In genomic region chr1:191317591-191318196, GRCm38 (mm10) we compare ENCODE assay signal across 8 mouse cellular contexts. TPM values are rescaled to one million over a fixed set of nuclear protein-coding genes. Genes with fewer than 3 reads are reported as not detected.
A peak's percentile ranks its signal among the peaks of the same experiment; 100 is the strongest.
DNase-seq lines count a peak whose midpoint lies in the region; ATAC-seq lines count a peak whose summit lies in the region.

TSS of gene Nenf (minus strand) at chr1:191318194.

- H3K36me3 ChIP-seq in heart, embryonic 12.5 days, result no peaks in the 10 kb centered on the region
- H3K36me3 ChIP-seq in kidney, embryonic 16.5 days (ENCODE audit: insufficient read depth, low read length), result no peaks in the 10 kb centered on the region
- H3K36me3 ChIP-seq in liver, embryonic 13.5 days, result no peaks in the 10 kb centered on the region
- H3K36me3 ChIP-seq in stomach, embryonic 16.5 days (ENCODE audit: control insufficient read depth, insufficient read depth, low read length), result no peaks in the 10 kb centered on the region

- H3K27me3 ChIP-seq in heart, embryonic 12.5 days (replicated peaks), result no peaks in the 10 kb centered on the region
- H3K27me3 ChIP-seq in kidney, embryonic 16.5 days (ENCODE audit: insufficient read depth, low read length), result no peaks in the 10 kb centered on the region
- H3K27me3 ChIP-seq in liver, embryonic 13.5 days, result no peaks in the 10 kb centered on the region
- H3K27me3 ChIP-seq in stomach, embryonic 16.5 days (ENCODE audit: control insufficient read depth, insufficient read depth, low read length), result no peaks in the 10 kb centered on the region

- peak; percentile 92 for ATAC-seq in erythroid progenitor cell, adult 5-6 weeks (replicated peaks; ENCODE audit: low FRiP score, poor library complexity, severe bottlenecking)
- ATAC-seq in heart, embryonic 12.5 days (ENCODE audit: insufficient number of reproducible peaks, low FRiP score), result peak; percentile 93
- peak; percentile 92 for ATAC-seq in kidney, embryonic 16.5 days (ENCODE audit: low FRiP score, low TSS enrichment)
- peak; percentile 98 for ATAC-seq in liver, embryonic 13.5 days (ENCODE audit: low read depth)
- peak; percentile 93 for ATAC-seq in stomach, embryonic 16.5 days (ENCODE audit: insufficient read depth, low FRiP score)

- peak within 1 kb of the TSS; percentile 85 for H3K4me2 ChIP-seq in heart, embryonic 12.5 days
- peak within 1 kb of the TSS; percentile 77 for H3K4me2 ChIP-seq in kidney, embryonic 16.5 days (replicated peaks; ENCODE audit: low read depth, low read length)
- peak within 1 kb of the TSS; percentile 88 for H3K4me2 ChIP-seq in liver, embryonic 13.5 days
- H3K4me2 ChIP-seq in stomach, embryonic 16.5 days (ENCODE audit: low read depth, low read length), result peak within 1 kb of the TSS; percentile 62

- H3K4me1 ChIP-seq in heart, embryonic 12.5 days (replicated peaks), result peaks cover 24% of the 10 kb centered on the region
- H3K4me1 ChIP-seq in kidney, embryonic 16.5 days (ENCODE audit: insufficient read depth, low read length), result peaks cover 11% of the 10 kb centered on the region
- peaks cover 40% of the 10 kb centered on the region for H3K4me1 ChIP-seq in liver, embryonic 13.5 days (replicated peaks)
- peaks cover 6% of the 10 kb centered on the region; the same call in 1 of the 2 replicates for H3K4me1 ChIP-seq in stomach, embryonic 16.5 days (ENCODE audit: control insufficient read depth, insufficient read depth, low read length)

- 2% methylated on average over 52 of the region's 54 CpGs for WGBS in heart, embryonic 12.5 days
- under 1% methylated on average over 52 of the region's 54 CpGs for WGBS in kidney, embryonic 16.5 days
- WGBS in liver, embryonic 13.5 days (ENCODE audit: insufficient replicate concordance), result under 1% methylated on average over 49 of the region's 54 CpGs
- WGBS in stomach, embryonic 16.5 days, result under 1% methylated on average over 52 of the region's 54 CpGs

- DNase-seq in CD8-positive naive resting alpha-beta T cell, adult 2 months (ENCODE audit: low read depth in 2 of 2, low spot score in 2 of 2), result peak; percentile 58 to 68
- peak; percentile 75 for DNase-seq in c-Kit-negative CD71-positive TER-119-positive erythroid progenitor cells, embryonic 14.5 days (ENCODE audit: low read depth, low spot score)
- DNase-seq in liver, embryonic 13.5 days, result peak; percentile 84
- DNase-seq in neural tube, embryonic 10.5 days (ENCODE audit: extremely low spot score, low spot score), result peak; percentile 78

- peak within 1 kb of the TSS; percentile 83 for H3K9ac ChIP-seq in heart, embryonic 12.5 days
- peak within 1 kb of the TSS; percentile 98 for H3K9ac ChIP-seq in kidney, embryonic 16.5 days (replicated peaks; ENCODE audit: low read length)
- peak within 1 kb of the TSS; percentile 88 for H3K9ac ChIP-seq in liver, embryonic 13.5 days
- peak within 1 kb of the TSS; percentile 97 for H3K9ac ChIP-seq in stomach, embryonic 16.5 days (ENCODE audit: low read length)

- H3K9me3 ChIP-seq in heart, embryonic 12.5 days (replicated peaks), result no peaks in the 10 kb centered on the region
- H3K9me3 ChIP-seq in kidney, embryonic 16.5 days (ENCODE audit: low read length), result no peaks in the 10 kb centered on the region
- no peaks in the 10 kb centered on the region for H3K9me3 ChIP-seq in liver, embryonic 13.5 days (replicated peaks)
- no peaks in the 10 kb centered on the region for H3K9me3 ChIP-seq in stomach, embryonic 16.5 days (replicated peaks; ENCODE audit: control insufficient read depth, low read length)

- peak within 1 kb of the TSS; percentile 80 for H3K4me3 ChIP-seq in heart, embryonic 12.5 days
- H3K4me3 ChIP-seq in kidney, embryonic 16.5 days (ENCODE audit: low read length), result peak within 1 kb of the TSS; percentile 80
- H3K4me3 ChIP-seq in liver, embryonic 13.5 days (replicated peaks), result peak within 1 kb of the TSS; percentile 79
- peak within 1 kb of the TSS; percentile 73 for H3K4me3 ChIP-seq in stomach, embryonic 16.5 days (replicated peaks; ENCODE audit: low read length)

- peak within 1 kb of the TSS; percentile 73 for H3K27ac ChIP-seq in heart, embryonic 12.5 days (ENCODE audit: poor library complexity, severe bottlenecking)
- peak within 1 kb of the TSS; percentile 76 for H3K27ac ChIP-seq in kidney, embryonic 16.5 days (ENCODE audit: low read length)
- H3K27ac ChIP-seq in liver, embryonic 13.5 days, result peak within 1 kb of the TSS; percentile 84
- H3K27ac ChIP-seq in stomach, embryonic 16.5 days (ENCODE audit: low read length), result peak within 1 kb of the TSS; percentile 45; the same call in 1 of the 2 replicates

RNA-seq across cellular contexts. Expression of gene Nenf, which starts in this region (rescaled TPM):
- total RNA-seq in erythroid progenitor cell, adult 5-6 weeks (2015; ENCODE audit: low replicate concordance), result 26.4 and 47.6 TPM in 2 replicates
- 21.2 and 34.5 TPM in 2 replicates for total RNA-seq in erythroid progenitor cell, adult 5-6 weeks (2017; ENCODE audit: low replicate concordance)
- polyA plus RNA-seq in heart, embryonic 12.5 days (2016; fragmentation: Nextera tagmentation; extraction: Ambion mirVana), result 103 and 105 TPM in 2 replicates
- 86.7 and 92.6 TPM in 2 replicates for polyA plus RNA-seq in kidney, embryonic 16.5 days (2015; fragmentation: Nextera tagmentation; extraction: Ambion mirVana)
- 28.0 and 29.9 TPM in 2 replicates for polyA plus RNA-seq in liver, embryonic 13.5 days (2015; fragmentation: Nextera tagmentation; extraction: Ambion mirVana)
- polyA plus RNA-seq in stomach, embryonic 16.5 days (2015; fragmentation: Nextera tagmentation; extraction: Ambion mirVana), result 86.0 and 91.3 TPM in 2 replicates

Comparison
In these comparisons a context has a peak if more than half of its experiments do, and no peak if none do; other contexts are left out.
1. Peak in every context shown above with its lines: DNase-seq, ATAC-seq, H3K4me3 ChIP-seq and H3K27ac ChIP-seq.